Mouse (Mus musculus) ES-E14 (cell line): Measurements from ENCODE around the gene Akt1s1.

Source experiments
- MAFK ChIP-seq: IDR thresholded peaks from 2 replicates; pipeline ENCODE4 v1.6.1; 2014; ENCODE audit warnings: mild to moderate bottlenecking, low read depth, low read length, inconsistent platforms; ENCODE audit not compliant: insufficient read depth
- ZNF384 ChIP-seq: IDR thresholded peaks from 2 replicates; pipeline ENCODE4 v1.6.1; 2012; ENCODE audit warnings: low read depth, low read length, inconsistent platforms

GRCm38 (mm10) chr7:44888256-44889105, 39.7 kb downstream of the Akt1s1 start:
- no peak for TF ChIP-seq ZNF384
- no peak for TF ChIP-seq MAFK
